Mouse (Mus musculus) erythroblast, embryonic 14.5 days (primary cell): ENCODE results near the gene Psme3. TPM values are rescaled to one million over a fixed set of nuclear protein-coding genes. Genes with fewer than 3 reads are reported as not detected.
"Not testable (repeated sequence)": the region's sequence is repeated elsewhere in the genome, so short reads cannot be mapped to it uniquely, and the experiment has no call there.

Experiments
- H3K27me3 ChIP-seq: 2 replicates; pipeline ENCODE4 v1.6.1; 2012; ENCODE audit warnings: inconsistent platforms; ENCODE audit not compliant: control insufficient read depth
- H3K36me3 ChIP-seq: 2 replicates; pipeline ENCODE4 v1.6.1; 2012; ENCODE audit warnings: mild to moderate bottlenecking, inconsistent platforms; ENCODE audit not compliant: control insufficient read depth
- H3K4me1 ChIP-seq: 2 replicates; pipeline ENCODE4 v1.6.1; 2012; ENCODE audit warnings: inconsistent platforms; ENCODE audit not compliant: control insufficient read depth
- H3K4me3 ChIP-seq: replicated peaks from 2 replicates; pipeline ENCODE3; 2012; ENCODE audit warnings: moderate library complexity, mild to moderate bottlenecking, inconsistent platforms
- H3K9me3 ChIP-seq: 2 replicates; pipeline ENCODE4 v1.6.1; 2012; ENCODE audit warnings: low read length, inconsistent platforms, mixed read lengths; ENCODE audit not compliant: control insufficient read depth
- GATA1 ChIP-seq: IDR thresholded peaks from 2 replicates; pipeline ENCODE4 v1.6.1; 2012; ENCODE audit warnings: low read length, inconsistent platforms, mixed read lengths
- TAL1 ChIP-seq: IDR thresholded peaks from 3 replicates; pipeline ENCODE4 v1.6.1; 2012; ENCODE audit warnings: low read length, inconsistent platforms, mixed read lengths
- polyA plus RNA-seq: library from polyadenylated mRNA; stranded (reverse); fragments of >175 nt; gene quantifications from 2 replicates; pipeline ENCODE4 v1.2.3, GENCODE M21; 2012

Gene Psme3
- polyA plus RNA-seq, 1 experiment = 26.2 TPM

- TF ChIP-seq GATA1 = no peak
- TF ChIP-seq TAL1 = no peak
- Histone ChIP-seq H3K9me3 (no peaks in the 10 kb centered on the region; the same call in 1 of the 2 replicates), H3K4me1 (peaks cover 33% of the 10 kb centered on the region), H3K27me3 (peaks cover 18% of the 10 kb centered on the region), H3K36me3 (no peaks in the 10 kb centered on the region), H3K4me3 (no peak overlapping the region)
Measured at GRCm38 (mm10) chr11:101307744-101308143, 8.3 kb upstream of the Psme3 start.

GRCm38 (mm10) chr11:101311083-101311482, 4.9 kb upstream of the Psme3 start:
- Histone ChIP-seq H3K4me1 (peaks cover 58% of the 10 kb centered on the region), H3K4me3 (no peak overlapping the region), H3K9me3 (peaks cover 3% of the 10 kb centered on the region; the same call in 1 of the 2 replicates), H3K27me3 (peaks cover 18% of the 10 kb centered on the region), H3K36me3 (peaks cover 17% of the 10 kb centered on the region)
- TF ChIP-seq TAL1 (no peak), GATA1 (no peak)

GRCm38 (mm10) chr11:101312150-101312549, 3.9 kb upstream of the Psme3 start:
- Histone ChIP-seq H3K9me3 (peaks cover 3% of the 10 kb centered on the region; the same call in 1 of the 2 replicates), H3K4me3 (no peak overlapping the region), H3K36me3 (peaks cover 26% of the 10 kb centered on the region), H3K27me3 (peaks cover 8% of the 10 kb centered on the region), H3K4me1 (peaks cover 60% of the 10 kb centered on the region)
- no peak for TF ChIP-seq GATA1
- no peak for TF ChIP-seq TAL1

GRCm38 (mm10) chr11:101314567-101314966, 1.4 kb upstream of the Psme3 start:
- Histone ChIP-seq H3K9me3 (0 out of 2 replicates have a peak, but pooled peaks cover 3% of the 10 kb centered on the region), H3K4me3 (no peak overlapping the region), H3K36me3 (peaks cover 50% of the 10 kb centered on the region), H3K27me3 (no peaks in the 10 kb centered on the region), H3K4me1 (peaks cover 68% of the 10 kb centered on the region)
- TF ChIP-seq TAL1 (no peak), GATA1 (no peak)

GRCm38 (mm10) chr11:101315082-101315650, 847 bp upstream of the Psme3 start:
- no peak for TF ChIP-seq GATA1
- no peak for TF ChIP-seq TAL1
- Histone ChIP-seq H3K4me1 (peaks cover 69% of the 10 kb centered on the region), H3K9me3 (0 out of 2 replicates have a peak, but pooled peaks cover 3% of the 10 kb centered on the region), H3K27me3 (no peaks in the 10 kb centered on the region), H3K36me3 (peaks cover 56% of the 10 kb centered on the region), H3K4me3 (peak overlapping the region; percentile 74)

GRCm38 (mm10) chr11:101316501-101316917, 496 bp downstream of the Psme3 start:
- peak overlapping the region; percentile 74 for H3K4me3 ChIP-seq
- no peaks in the 10 kb centered on the region for H3K27me3 ChIP-seq
- H3K36me3 ChIP-seq = peaks cover 69% of the 10 kb centered on the region
- 0 out of 2 replicates have a peak, but pooled peaks cover 3% of the 10 kb centered on the region for H3K9me3 ChIP-seq
- H3K4me1 ChIP-seq = peaks cover 68% of the 10 kb centered on the region
- TF ChIP-seq TAL1 (no peak), GATA1 (no peak)

GRCm38 (mm10) chr11:101323609-101324008, 7.6 kb downstream of the Psme3 start:
- Histone ChIP-seq H3K9me3 (no peaks in the 10 kb centered on the region), H3K4me3 (no peak overlapping the region), H3K27me3 (no peaks in the 10 kb centered on the region), H3K36me3 (peaks cover 95% of the 10 kb centered on the region), H3K4me1 (peaks cover 34% of the 10 kb centered on the region)
- TF ChIP-seq TAL1 = no peak

GRCm38 (mm10) chr11:101324763-101325162, 8.8 kb downstream of the Psme3 start, which contains the start of gene Aoc2:
Aoc2 (plus strand) TSS chr11:101325063.
- H3K4me3 ChIP-seq = no peak within 1 kb of the TSS
- TF ChIP-seq GATA1 = no peak
- no peak for TF ChIP-seq TAL1
- peaks cover 23% of the 10 kb centered on the region for H3K4me1 ChIP-seq
- H3K27me3 ChIP-seq = no peaks in the 10 kb centered on the region
- H3K9me3 ChIP-seq = no peaks in the 10 kb centered on the region
- peaks cover 92% of the 10 kb centered on the region for H3K36me3 ChIP-seq

GRCm38 (mm10) chr11:101325201-101325600, 9.2 kb downstream of the Psme3 start:
- H3K36me3 ChIP-seq = peaks cover 88% of the 10 kb centered on the region
- not testable (repeated sequence) for H3K9me3 ChIP-seq, H3K27me3 ChIP-seq, H3K4me3 ChIP-seq
- peaks cover 19% of the 10 kb centered on the region for H3K4me1 ChIP-seq

- H3K27me3 ChIP-seq = no peaks in the 10 kb centered on the region
- peaks cover 78% of the 10 kb centered on the region for H3K36me3 ChIP-seq
- peaks cover 15% of the 10 kb centered on the region for H3K4me1 ChIP-seq
- no peaks in the 10 kb centered on the region for H3K9me3 ChIP-seq
- no peak overlapping the region for H3K4me3 ChIP-seq
- no peak for TF ChIP-seq GATA1
- no peak for TF ChIP-seq TAL1
Measured at GRCm38 (mm10) chr11:101326147-101326546, 10.1 kb downstream of the Psme3 start.
